Mouse (Mus musculus) adrenal gland, adult 18-20 months (tissue): Measurements from ENCODE around the gene Gm28171. TPM values are rescaled to one million over a fixed set of nuclear protein-coding genes. Genes with fewer than 3 reads are reported as not detected.
"Not testable (repeated sequence)": the region's sequence is repeated elsewhere in the genome, so short reads cannot be mapped to it uniquely, and the experiment has no call there.

Experiments used
- DNase-seq, 2 experiments: peaks; one replicate each; pipeline ENCODE4 v3.0.0; 2021 to 2022; ENCODE audit warnings: low spot score in 2 of 2
- long read RNA-seq, 2 experiments: library from polyadenylated mRNA; stranded (forward); transcript quantifications; one replicate each; pipeline ENCODE4 v2.0.0; 2021
- total RNA-seq, 2 experiments: library from RNA; stranded (reverse); gene quantifications; 1 replicate in 1 of 2; 2 replicates in 1 of 2; pipeline ENCODE4 v1.2.3; 2021

The Gm28171 gene
- total RNA-seq, result not detected
- long read RNA-seq, experiment 1, result 0 reads
- long read RNA-seq, experiment 2, result 0 reads

- DNase-seq, result not testable (repeated sequence)
These were observed at the start of gene Gm28171 for GRCm38 (mm10) chrY:5793095-5793494. Gm28171 (plus strand) TSS chrY:5793395.

Other genes starting within 250 kb of the Gm28171 start
- not detected for gene Gm21854, start 136.4 kb upstream of the Gm28171 start, total RNA-seq
- gene Gm20914, start 67.4 kb upstream of the Gm28171 start, total RNA-seq, result not detected
- gene Gm21778, start 149.1 kb downstream of the Gm28171 start, total RNA-seq, result not detected